Mouse (Mus musculus) forebrain, postnatal 0 days (tissue): ENCODE data around the gene Myo18a. TPM values are rescaled to one million over a fixed set of nuclear protein-coding genes. Genes with fewer than 3 reads are reported as not detected.

ENCODE experiments used
- ATAC-seq: fragments of 200-750 bp; cut with Nextera tagmentation; 2 replicates; pipeline ENCODE4 v1.8.0; 2017; ENCODE audit warnings: mild to moderate bottlenecking, moderate library complexity
- DNase-seq: peaks from one replicate; pipeline ENCODE4 v3.0.0-alpha.2; 2015
- H3K27ac ChIP-seq: fragments of 300-500 bp; sonication (generic); 2 replicates; pipeline ENCODE4 v1.5.1; 2014; ENCODE audit warnings: low read depth, mild to moderate bottlenecking, antibody characterized with exemption, low read length, moderate library complexity, mixed read lengths
- H3K27me3 ChIP-seq: fragments of 300-500 bp; sonication (generic); 2 replicates; pipeline ENCODE4 v1.6.1; 2014; ENCODE audit warnings: mild to moderate bottlenecking, low read length, mixed read lengths; ENCODE audit not compliant: insufficient read depth
- H3K36me3 ChIP-seq: fragments of 300-500 bp; sonication (generic); 2 replicates; pipeline ENCODE4 v1.6.1; 2014; ENCODE audit warnings: mild to moderate bottlenecking, moderate library complexity; ENCODE audit not compliant: insufficient read depth
- H3K4me1 ChIP-seq: fragments of 300-500 bp; sonication (generic); 2 replicates; pipeline ENCODE4 v1.6.1; 2014; ENCODE audit warnings: antibody characterized with exemption; ENCODE audit not compliant: insufficient read depth
- H3K4me2 ChIP-seq: fragments of 300-500 bp; sonication (generic); 2 replicates; pipeline ENCODE4 v1.6.1; 2014; ENCODE audit warnings: low read depth, mild to moderate bottlenecking, moderate library complexity
- H3K4me3 ChIP-seq: fragments of 300-500 bp; sonication (generic); 2 replicates; pipeline ENCODE4 v1.5.1; 2014; ENCODE audit warnings: low read depth, low read length, mixed read lengths
- H3K9ac ChIP-seq: fragments of 300-500 bp; sonication (generic); 2 replicates; pipeline ENCODE4 v1.6.1; 2014; ENCODE audit warnings: mild to moderate bottlenecking
- H3K9me3 ChIP-seq: fragments of 300-500 bp; sonication (generic); 2 replicates; pipeline ENCODE4 v1.6.1; 2016; ENCODE audit warnings: low read length
- CTCF ChIP-seq: sonication (generic); IDR thresholded peaks from 2 replicates; pipeline ENCODE4 v1.5.1; 2016; ENCODE audit warnings: antibody characterized with exemption, control low read depth, low read depth
- WGBS: fragments of 180-500 bp; shearing (Covaris S2); extraction: QIAGEN DNeasy Blood & Tissue Kit; methylation state at CpG from one replicate; pipeline ENCODE4 v1.1.7; 2014; 5-methylcytosine and 5-hydroxymethylcytosine counted together
- polyA plus RNA-seq: library from polyadenylated mRNA; unstranded; fragments of >200 nt; fragmentation: Nextera tagmentation; extraction: Ambion mirVana; gene quantifications from 2 replicates; pipeline ENCODE4 v1.2.1, GENCODE M21; 2015
- total RNA-seq: library from RNA; depleted of rRNA; stranded (reverse); fragments of >200 nt; gene quantifications from 2 replicates; pipeline ENCODE4 v1.2.3, GENCODE M21; 2014

The Myo18a gene
- total and polyA plus RNA-seq, 2 experiments from 2014 or later: 33.8 to 85.2 TPM

- no peak for TF ChIP-seq CTCF
- Histone ChIP-seq H3K27ac (no peak overlapping the region), H3K4me1 (peaks cover 34% of the 10 kb centered on the region), H3K9ac (no peak overlapping the region), H3K27me3 (no peaks in the 10 kb centered on the region), H3K9me3 (no peaks in the 10 kb centered on the region), H3K4me2 (no peak overlapping the region), H3K36me3 (no peaks in the 10 kb centered on the region), H3K4me3 (no peak overlapping the region)
- ATAC-seq (no peak), DNase-seq (no peak)
- 80% methylated on average over 4 of the region's 4 CpGs for WGBS
Measured at GRCm38 (mm10) chr11:77900696-77901095, 137.7 kb downstream of the Myo18a start.

GRCm38 (mm10) chr11:77901366-77901765 lies 138.3 kb downstream of the Myo18a start:
- no peak for TF ChIP-seq CTCF
- Histone ChIP-seq H3K4me1 (peaks cover 34% of the 10 kb centered on the region), H3K9ac (no peak overlapping the region), H3K9me3 (no peaks in the 10 kb centered on the region), H3K36me3 (no peaks in the 10 kb centered on the region), H3K4me2 (no peak overlapping the region), H3K27ac (0 out of 2 replicates have a peak overlapping the region, but pooled peaks have one; percentile 54), H3K4me3 (no peak overlapping the region), H3K27me3 (no peaks in the 10 kb centered on the region)
- no peak for DNase-seq
- 48% methylated on average over 5 of the region's 5 CpGs for WGBS
- no peak for ATAC-seq

GRCm38 (mm10) chr11:77901775-77902355 lies 138.8 kb downstream of the Myo18a start:
- no peak for DNase-seq
- no peak for TF ChIP-seq CTCF
- peak; percentile 33; the same call in 1 of the 2 replicates for ATAC-seq
- Histone ChIP-seq H3K4me1 (peaks cover 32% of the 10 kb centered on the region), H3K9ac (no peak overlapping the region), H3K9me3 (no peaks in the 10 kb centered on the region), H3K27me3 (no peaks in the 10 kb centered on the region), H3K36me3 (no peaks in the 10 kb centered on the region), H3K27ac (0 out of 2 replicates have a peak overlapping the region, but pooled peaks have one; percentile 54), H3K4me2 (no peak overlapping the region), H3K4me3 (no peak overlapping the region)
- 30% methylated on average over 8 of the region's 8 CpGs for WGBS

DNA sequence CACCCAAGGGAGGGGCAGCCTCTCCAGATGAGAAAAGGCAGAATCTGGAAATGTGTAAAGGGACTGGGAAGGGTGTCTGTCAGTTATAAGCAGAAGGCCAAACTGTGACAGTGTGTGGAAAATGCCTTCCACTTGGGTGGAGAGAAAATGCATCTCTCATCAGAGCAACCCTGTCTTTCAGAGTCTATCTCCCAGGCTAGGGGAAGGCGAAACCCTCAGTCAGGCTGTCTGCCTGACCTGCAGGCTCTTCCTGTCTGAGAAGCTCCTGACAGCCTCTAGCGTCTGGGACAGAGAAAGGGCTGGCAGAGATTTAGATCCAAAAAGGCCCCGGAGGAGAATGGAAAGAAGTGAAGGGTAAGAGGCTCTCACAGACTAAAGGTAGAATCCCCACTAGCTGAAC lies 140.7 kb downstream of the Myo18a start:
- H3K27ac ChIP-seq: peak overlapping the region; percentile 64
- no peak overlapping the region for H3K4me3 ChIP-seq
- DNase-seq: no peak
- TF ChIP-seq CTCF: peak; percentile 40
- 0 out of 2 replicates have a peak, but pooled peaks have one; percentile 28 for ATAC-seq
- H3K4me2 ChIP-seq: no peak overlapping the region
- WGBS: 22% methylated on average over 3 of the region's 3 CpGs
- H3K27me3 ChIP-seq: no peaks in the 10 kb centered on the region
- H3K9me3 ChIP-seq: no peaks in the 10 kb centered on the region
- H3K36me3 ChIP-seq: no peaks in the 10 kb centered on the region
- no peak overlapping the region for H3K9ac ChIP-seq
- H3K4me1 ChIP-seq: peaks cover 22% of the 10 kb centered on the region; the same call in 1 of the 2 replicates

- Histone ChIP-seq H3K4me3 (no peak overlapping the region), H3K27me3 (no peaks in the 10 kb centered on the region), H3K4me1 (peaks cover 28% of the 10 kb centered on the region), H3K9me3 (no peaks in the 10 kb centered on the region), H3K27ac (no peak overlapping the region), H3K9ac (no peak overlapping the region), H3K4me2 (no peak overlapping the region), H3K36me3 (no peaks in the 10 kb centered on the region)
- TF ChIP-seq CTCF: no peak
- DNase-seq (no peak), ATAC-seq (no peak)
- WGBS: 36% methylated on average over 1 of the region's 1 CpGs
Measured at GRCm38 (mm10) chr11:77904707-77905106, 141.7 kb downstream of the Myo18a start.

GRCm38 (mm10) chr11:77906097-77906687 lies 143.1 kb downstream of the Myo18a start:
- no peak for TF ChIP-seq CTCF
- no peak for ATAC-seq
- DNase-seq: no peak
- H3K9ac ChIP-seq: peak overlapping the region; percentile 29
- no peaks in the 10 kb centered on the region for H3K9me3 ChIP-seq
- H3K27ac ChIP-seq: peak overlapping the region; percentile 83
- H3K27me3 ChIP-seq: no peaks in the 10 kb centered on the region
- H3K4me2 ChIP-seq: peak overlapping the region; percentile 6; the same call in 1 of the 2 replicates
- H3K4me1 ChIP-seq: peaks cover 26% of the 10 kb centered on the region
- 7% methylated on average over 19 of the region's 19 CpGs for WGBS
- H3K36me3 ChIP-seq: no peaks in the 10 kb centered on the region
- H3K4me3 ChIP-seq: no peak overlapping the region

- ATAC-seq (peak; percentile 68; the same call in 1 of the 2 replicates), DNase-seq (peak; percentile 72)
- Histone ChIP-seq H3K9me3 (no peaks in the 10 kb centered on the region), H3K36me3 (no peaks in the 10 kb centered on the region), H3K4me1 (peaks cover 26% of the 10 kb centered on the region), H3K27me3 (no peaks in the 10 kb centered on the region), H3K27ac (peak overlapping the region; percentile 83), H3K4me3 (no peak overlapping the region), H3K4me2 (peak overlapping the region; percentile 6; the same call in 1 of the 2 replicates), H3K9ac (peak overlapping the region; percentile 31)
- 13% methylated on average over 9 of the region's 9 CpGs for WGBS
- no peak for TF ChIP-seq CTCF
Measured at GRCm38 (mm10) chr11:77906747-77907174, 143.7 kb downstream of the Myo18a start.
